Mouse (Mus musculus) limb, embryonic 10.5 days (tissue): ENCODE measurements around the gene Gm45234. TPM values are rescaled to one million over a fixed set of nuclear protein-coding genes. Genes with fewer than 3 reads are reported as not detected.
A peak's percentile ranks its signal among the peaks of the same experiment; 100 is the strongest.

ENCODE experiments used
- DNase-seq: peaks from one replicate; pipeline ENCODE4 v3.0.0-alpha.2; 2017; ENCODE audit warnings: low spot score
- H3K27ac ChIP-seq: fragments of 300-500 bp; sonication (generic); 2 replicates; pipeline ENCODE4 v1.5.1; 2016; ENCODE audit warnings: mild to moderate bottlenecking
- H3K27me3 ChIP-seq: fragments of 300-500 bp; sonication (generic); 2 replicates; pipeline ENCODE4 v1.6.1; 2016; ENCODE audit warnings: low read depth, mild to moderate bottlenecking; ENCODE audit not compliant: poor library complexity, severe bottlenecking
- H3K36me3 ChIP-seq: fragments of 300-500 bp; sonication (generic); 2 replicates; pipeline ENCODE4 v1.6.1; 2016; ENCODE audit warnings: mild to moderate bottlenecking, moderate library complexity
- H3K4me1 ChIP-seq: fragments of 300-500 bp; sonication (generic); 2 replicates; pipeline ENCODE4 v1.6.1; 2016
- H3K4me3 ChIP-seq: fragments of 300-500 bp; sonication (generic); 2 replicates; pipeline ENCODE4 v1.5.1; 2016; ENCODE audit warnings: mild to moderate bottlenecking, moderate library complexity
- H3K9me3 ChIP-seq: fragments of 300-500 bp; sonication (generic); replicated peaks from 2 replicates; pipeline ENCODE4 v1.6.1; 2016; ENCODE audit warnings: mild to moderate bottlenecking
- WGBS: fragments of 180-500 bp; shearing (Covaris S2); methylation state at CpG from one replicate; pipeline ENCODE4 v1.1.7; 2016; 5-methylcytosine and 5-hydroxymethylcytosine counted together
- polyA plus RNA-seq: library from polyadenylated mRNA; unstranded; fragments of >200 nt; fragmentation: Nextera tagmentation; extraction: Ambion mirVana; gene quantifications from 2 replicates; pipeline ENCODE4 v1.2.1, GENCODE M21; 2016

Gene Gm45234
- polyA plus RNA-seq, 1 experiment from 2014 or later, result not detected

DNA sequence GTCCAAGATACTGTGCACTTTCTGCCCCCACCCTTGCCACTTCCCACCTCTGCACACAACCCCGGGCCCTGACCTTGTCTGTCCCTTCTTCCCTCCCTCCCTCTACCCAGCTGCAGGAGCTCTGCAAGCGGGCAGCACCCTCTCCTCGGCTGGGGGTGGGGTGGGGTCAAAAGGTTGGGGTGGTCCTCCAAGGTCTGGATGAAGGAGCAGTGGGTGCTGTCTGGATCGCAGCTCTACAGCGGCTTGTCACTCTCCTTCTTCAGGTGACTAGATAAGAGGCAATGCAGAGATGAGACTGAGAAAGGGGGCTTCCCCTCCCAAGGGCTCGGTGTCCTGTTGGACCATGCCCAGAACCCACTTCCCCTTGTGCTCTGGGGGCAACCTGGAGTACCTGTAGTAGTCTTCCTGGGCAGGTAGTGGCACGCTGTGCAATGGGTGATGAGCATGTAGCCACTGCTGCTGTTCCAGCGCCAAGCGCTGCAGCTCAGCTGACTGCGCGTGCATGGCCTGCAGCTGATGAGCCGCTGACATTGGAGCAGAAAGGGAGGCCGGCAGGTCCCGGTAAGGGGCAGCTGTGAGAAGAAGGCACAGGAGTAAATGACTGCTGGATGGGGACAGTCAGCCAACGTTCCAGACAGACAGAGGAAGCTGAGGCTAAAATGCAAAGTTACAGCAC lies 12.8 kb downstream of the Gm45234 start:
- H3K4me1 ChIP-seq, result peaks cover 66% of the 10 kb centered on the region
- H3K9me3 ChIP-seq, result no peaks in the 10 kb centered on the region
- no peaks in the 10 kb centered on the region for H3K27me3 ChIP-seq
- 91% methylated on average over 15 of the region's 15 CpGs for WGBS
- no peak overlapping the region for H3K27ac ChIP-seq
- no peak overlapping the region for H3K4me3 ChIP-seq
- DNase-seq, result no peak
- peaks cover 58% of the 10 kb centered on the region for H3K36me3 ChIP-seq

DNA sequence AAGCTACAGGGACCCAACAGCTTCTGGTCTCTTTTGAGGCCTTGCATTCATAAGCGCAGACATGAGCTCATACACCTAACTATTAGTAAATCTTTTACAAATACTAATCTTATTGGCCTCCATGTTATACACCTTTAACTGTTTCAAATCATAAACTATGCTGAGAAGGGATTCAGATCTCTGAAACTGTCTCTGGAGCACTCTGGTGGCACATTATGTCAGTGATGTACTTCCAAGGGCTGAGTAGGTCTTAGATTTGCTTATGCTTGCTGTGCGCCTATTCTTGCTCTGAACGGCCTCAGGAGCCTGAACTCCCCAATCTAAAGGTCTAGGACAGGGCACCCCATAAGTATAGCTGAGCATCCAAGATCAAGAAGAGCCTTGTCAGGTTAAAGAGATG lies 14.0 kb downstream of the Gm45234 start:
- 72% methylated on average over 3 of the region's 3 CpGs for WGBS
- H3K27ac ChIP-seq, result peak overlapping the region; percentile 98
- DNase-seq, result no peak
- peak overlapping the region; percentile 66 for H3K4me3 ChIP-seq
- H3K4me1 ChIP-seq, result peaks cover 59% of the 10 kb centered on the region
- peaks cover 47% of the 10 kb centered on the region for H3K36me3 ChIP-seq
- no peaks in the 10 kb centered on the region for H3K9me3 ChIP-seq
- no peaks in the 10 kb centered on the region for H3K27me3 ChIP-seq

DNA sequence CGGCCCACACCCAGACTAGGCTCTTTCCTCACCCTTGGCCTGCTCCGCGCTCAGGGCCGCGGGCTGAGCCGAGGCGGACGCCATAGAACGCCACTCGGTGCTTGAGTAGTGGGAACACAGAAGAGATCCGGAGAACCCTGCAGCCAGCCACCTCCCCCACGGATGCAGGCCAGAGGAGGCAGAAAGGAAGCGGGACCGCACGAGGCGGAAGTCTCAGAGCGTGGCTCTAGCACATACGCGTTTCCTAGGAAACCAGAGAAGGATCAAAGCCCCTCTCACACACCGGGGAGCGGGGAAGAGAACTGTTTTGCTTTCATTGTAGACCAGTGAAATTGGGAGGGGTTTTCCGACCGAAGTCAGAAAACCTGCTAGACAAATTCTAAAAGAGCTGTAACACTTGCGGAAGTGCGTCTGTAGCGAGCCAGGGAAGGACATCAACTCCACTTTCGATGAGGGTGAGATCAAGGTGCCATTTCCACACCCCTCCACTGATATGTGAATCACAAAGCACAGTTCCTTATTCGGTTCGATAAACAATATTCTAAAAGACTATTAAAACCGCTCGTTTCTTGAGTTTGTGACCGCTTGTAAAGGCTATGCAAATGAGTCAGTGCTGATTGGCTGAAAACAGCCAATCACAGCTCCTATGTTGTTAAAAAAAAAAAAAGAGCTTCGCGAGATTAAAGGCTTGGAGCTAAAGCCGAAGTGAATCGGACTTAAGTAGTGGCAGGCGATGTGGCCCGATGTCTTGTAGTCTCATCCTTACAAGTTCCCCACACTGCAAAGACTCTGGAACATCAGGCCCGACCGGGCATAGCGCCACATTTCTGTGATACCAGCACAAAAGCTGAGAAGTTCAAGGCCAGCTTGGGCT lies 14.7 kb downstream of the Gm45234 start, which contains the start of gene Grcc10:
Gene Grcc10 (minus strand): TSS at position 487 of the 874 bp plus-strand sequence.
- no peaks in the 10 kb centered on the region for H3K9me3 ChIP-seq
- H3K27me3 ChIP-seq, result no peaks in the 10 kb centered on the region
- H3K4me3 ChIP-seq, result peak within 1 kb of the TSS; percentile 66
- peaks cover 41% of the 10 kb centered on the region for H3K36me3 ChIP-seq
- H3K27ac ChIP-seq, result peak within 1 kb of the TSS; percentile 98
- peaks cover 52% of the 10 kb centered on the region for H3K4me1 ChIP-seq
- DNase-seq, result peak; percentile 93
- under 1% methylated on average over 41 of the region's 41 CpGs for WGBS

DNA sequence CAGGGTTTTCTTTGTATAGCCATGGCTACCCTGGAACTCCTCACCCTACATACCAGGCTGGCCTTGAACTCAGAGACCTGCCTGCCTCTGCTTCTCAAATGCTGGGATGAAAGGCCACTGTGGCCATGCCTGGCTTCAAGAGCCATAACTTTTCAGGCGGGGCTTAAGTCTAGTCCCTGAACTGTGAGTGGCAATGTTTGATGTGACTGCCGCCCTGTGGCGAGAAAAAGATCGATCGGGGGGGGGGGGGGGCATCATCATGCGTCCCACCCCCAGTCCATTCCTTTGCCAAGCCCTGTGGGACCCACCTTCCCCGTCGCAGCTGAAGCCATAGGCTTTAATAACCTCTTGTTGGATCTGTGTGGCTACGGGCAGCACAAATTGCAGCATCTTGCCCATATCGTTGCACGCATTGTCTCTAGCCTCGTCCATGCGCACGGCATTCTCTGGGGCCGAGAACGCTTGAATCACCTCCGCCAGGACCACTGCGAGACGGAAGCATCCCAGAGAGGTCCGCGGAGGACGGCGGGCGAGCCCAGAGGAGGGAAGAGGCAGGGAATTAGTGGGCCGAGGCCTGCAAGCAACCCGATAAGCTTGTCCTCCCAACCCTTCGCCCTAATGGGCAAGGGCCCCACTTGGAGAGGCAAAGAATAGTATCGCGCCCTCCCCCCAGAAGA lies 15.5 kb downstream of the Gm45234 start:
- peak overlapping the region; percentile 98 for H3K27ac ChIP-seq
- H3K4me3 ChIP-seq, result peak overlapping the region; percentile 66
- H3K4me1 ChIP-seq, result peaks cover 44% of the 10 kb centered on the region
- DNase-seq, result no peak
- peaks cover 41% of the 10 kb centered on the region for H3K36me3 ChIP-seq
- no peaks in the 10 kb centered on the region for H3K9me3 ChIP-seq
- 1% methylated on average over 29 of the region's 29 CpGs for WGBS
- H3K27me3 ChIP-seq, result no peaks in the 10 kb centered on the region

DNA sequence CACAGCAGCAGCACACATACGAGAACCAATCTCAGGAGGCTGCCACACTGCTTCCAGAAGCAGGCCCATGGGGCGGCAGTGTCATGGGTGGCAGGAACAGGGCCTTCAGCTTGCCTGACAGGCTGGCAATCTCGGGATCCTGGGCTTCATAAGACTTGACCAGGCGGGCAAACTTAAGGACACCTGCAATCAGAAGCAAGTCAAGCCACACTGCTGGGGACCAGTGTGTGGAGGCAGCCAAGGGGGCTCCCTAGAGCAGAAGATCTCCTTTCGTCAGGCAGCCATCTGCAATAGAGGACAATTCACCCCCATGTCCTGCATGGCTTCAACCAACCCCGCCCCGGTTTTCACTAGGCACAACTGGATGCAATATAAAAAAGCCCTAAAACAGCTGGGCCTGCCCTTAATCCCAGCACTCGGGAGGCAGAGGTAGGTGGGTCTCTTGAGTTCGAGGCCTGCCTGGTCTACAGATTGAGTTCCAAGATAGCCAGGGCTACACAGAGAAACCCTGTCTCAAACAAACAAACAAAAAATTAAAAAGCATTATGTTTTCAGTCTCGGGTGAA lies 16.5 kb downstream of the Gm45234 start:
- WGBS, result 87% methylated on average over 10 of the region's 10 CpGs
- no peak for DNase-seq
- no peaks in the 10 kb centered on the region for H3K9me3 ChIP-seq
- peaks cover 36% of the 10 kb centered on the region for H3K4me1 ChIP-seq
- peaks cover 32% of the 10 kb centered on the region for H3K36me3 ChIP-seq
- H3K4me3 ChIP-seq, result 0 out of 2 replicates have a peak overlapping the region, but pooled peaks have one; percentile 7
- H3K27me3 ChIP-seq, result no peaks in the 10 kb centered on the region
- H3K27ac ChIP-seq, result peak overlapping the region; percentile 98; the same call in 1 of the 2 replicates

DNA sequence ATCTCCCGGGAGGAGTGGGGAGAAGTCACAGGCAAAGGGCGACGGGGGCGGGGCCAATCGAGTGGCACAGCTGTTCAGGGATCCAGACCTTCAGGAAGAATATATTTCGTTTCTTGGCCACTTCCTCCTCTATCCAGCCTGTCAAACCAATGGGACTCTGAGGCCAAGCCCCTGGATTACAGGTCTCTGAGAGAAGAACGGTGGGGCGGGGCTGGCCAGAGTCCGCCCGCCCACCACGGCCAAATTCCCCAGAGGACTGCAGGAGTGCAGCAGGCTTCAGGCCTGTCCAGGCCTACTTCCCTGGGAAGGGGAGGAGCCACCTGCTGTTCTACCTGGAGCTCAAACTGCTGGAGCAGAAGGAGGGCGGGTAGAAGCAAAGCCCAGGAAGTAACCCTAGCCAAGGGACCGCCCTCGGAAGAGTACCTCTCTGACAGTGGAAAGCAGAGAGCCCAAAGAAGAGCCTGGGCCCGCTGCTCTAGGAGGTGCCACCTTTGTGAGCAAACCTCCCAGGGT lies 17.3 kb downstream of the Gm45234 start, which contains the start of gene Ptpn6:
Gene Ptpn6 (minus strand): TSS at position 204 of the 513 bp plus-strand sequence.
- Histone ChIP-seq H3K27ac (peak within 1 kb of the TSS; percentile 98; the same call in 1 of the 2 replicates), H3K27me3 (no peaks in the 10 kb centered on the region), H3K9me3 (no peaks in the 10 kb centered on the region), H3K4me3 (0 out of 2 replicates have a peak within 1 kb of the TSS, but pooled peaks have one; percentile 8), H3K4me1 (peaks cover 37% of the 10 kb centered on the region), H3K36me3 (peaks cover 24% of the 10 kb centered on the region)
- no peak for DNase-seq
- 28% methylated on average over 15 of the region's 15 CpGs for WGBS

DNA sequence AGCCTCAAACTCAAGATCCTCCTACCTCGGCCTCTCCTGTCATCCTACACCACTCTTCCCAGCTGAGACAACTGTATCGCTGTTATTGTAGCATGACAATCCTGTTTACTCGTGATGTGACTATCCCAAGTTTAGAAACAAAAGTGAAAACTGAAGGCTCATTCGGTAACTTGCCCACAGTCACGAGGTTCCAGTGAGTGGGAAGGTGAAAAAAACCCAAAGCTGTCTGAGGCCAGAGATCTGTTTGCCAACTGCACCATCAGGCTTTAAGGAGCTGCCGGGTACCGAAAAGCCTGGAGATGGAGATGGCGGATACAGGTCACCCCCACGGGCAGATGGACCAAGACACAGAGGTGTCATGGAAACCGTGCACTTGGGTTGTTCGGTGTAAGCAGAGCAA lies 18.8 kb downstream of the Gm45234 start:
- DNase-seq, result no peak
- Histone ChIP-seq H3K27me3 (no peaks in the 10 kb centered on the region), H3K4me1 (peaks cover 44% of the 10 kb centered on the region), H3K4me3 (no peak overlapping the region), H3K27ac (no peak overlapping the region), H3K36me3 (peaks cover 13% of the 10 kb centered on the region), H3K9me3 (no peaks in the 10 kb centered on the region)
- 93% methylated on average over 11 of the region's 11 CpGs for WGBS

DNA sequence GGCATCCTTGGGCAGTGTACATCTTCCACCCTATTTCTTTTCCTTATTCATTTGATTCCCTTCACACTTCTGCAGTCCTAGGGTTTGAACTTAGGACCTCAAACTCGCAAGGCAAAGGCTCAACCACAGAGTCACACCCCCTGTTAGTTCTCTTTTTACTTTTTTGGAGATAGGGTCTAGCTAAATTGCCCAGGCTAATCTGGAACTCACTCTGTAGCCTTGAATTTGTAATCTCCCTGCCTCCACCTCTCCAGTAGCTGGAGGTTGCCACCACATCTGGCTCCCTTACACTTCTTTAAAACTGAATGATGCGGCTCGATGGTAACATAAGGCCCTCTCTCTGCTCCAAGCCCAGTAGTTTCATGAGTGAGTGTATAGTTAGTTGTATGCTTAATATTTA lies 21.4 kb downstream of the Gm45234 start:
- H3K9me3 ChIP-seq, result no peaks in the 10 kb centered on the region

DNA sequence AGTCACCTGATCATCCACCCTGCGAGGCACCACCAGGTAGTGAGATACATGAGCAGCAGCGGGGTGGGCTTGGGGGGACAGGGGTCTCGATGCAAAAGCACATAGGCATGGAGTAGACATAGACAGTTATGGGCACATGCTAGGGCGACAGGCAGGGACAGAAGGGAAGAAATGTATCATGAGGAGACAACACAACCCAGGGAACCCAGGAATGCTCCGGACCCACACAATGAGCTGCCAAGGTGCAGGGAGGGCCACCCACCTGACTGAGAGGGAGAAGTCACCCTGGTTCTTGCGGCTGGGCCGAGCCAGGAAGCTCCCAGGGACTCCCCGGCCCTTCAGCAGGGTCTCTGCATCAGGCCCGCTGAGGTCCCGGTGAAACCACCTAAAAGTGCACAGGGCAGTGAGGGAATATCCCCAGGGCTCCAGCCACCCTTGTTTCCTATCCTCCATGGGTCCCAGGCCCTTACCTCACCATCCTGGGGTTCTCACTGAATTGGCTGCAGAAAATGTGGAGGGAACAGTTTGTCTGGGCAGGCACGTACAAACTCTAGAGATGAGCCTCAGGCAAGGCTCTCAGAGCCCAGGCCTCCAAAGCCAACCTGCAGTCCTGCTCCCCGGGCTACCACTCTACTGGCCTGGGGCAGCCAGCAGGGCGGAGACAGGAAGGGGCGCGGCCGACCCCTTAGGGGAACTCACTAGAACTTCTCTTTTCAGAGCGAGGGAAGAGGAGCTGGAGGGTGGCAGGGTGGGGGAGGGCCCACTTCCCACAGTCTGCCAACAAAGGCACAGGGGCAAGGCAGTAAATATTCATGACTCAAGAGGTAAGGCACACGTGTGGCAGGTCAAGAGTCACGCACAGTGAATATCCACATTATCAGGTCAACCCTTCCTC lies 23.1 kb downstream of the Gm45234 start:
- Histone ChIP-seq H3K9me3 (no peaks in the 10 kb centered on the region), H3K27ac (peak overlapping the region; percentile 78), H3K27me3 (no peaks in the 10 kb centered on the region), H3K4me1 (peaks cover 14% of the 10 kb centered on the region), H3K36me3 (no peaks in the 10 kb centered on the region), H3K4me3 (peak overlapping the region; percentile 28)
- no peak for DNase-seq
- 51% methylated on average over 19 of the region's 19 CpGs for WGBS

More for the DNA sequence above, 21.4 kb downstream of the Gm45234 start:
- 92% methylated on average over 3 of the region's 3 CpGs for WGBS
- Histone ChIP-seq H3K4me3 (no peak overlapping the region), H3K27me3 (no peaks in the 10 kb centered on the region), H3K27ac (no peak overlapping the region), H3K4me1 (peaks cover 28% of the 10 kb centered on the region), H3K36me3 (peaks cover 12% of the 10 kb centered on the region)
- no peak for DNase-seq

DNA sequence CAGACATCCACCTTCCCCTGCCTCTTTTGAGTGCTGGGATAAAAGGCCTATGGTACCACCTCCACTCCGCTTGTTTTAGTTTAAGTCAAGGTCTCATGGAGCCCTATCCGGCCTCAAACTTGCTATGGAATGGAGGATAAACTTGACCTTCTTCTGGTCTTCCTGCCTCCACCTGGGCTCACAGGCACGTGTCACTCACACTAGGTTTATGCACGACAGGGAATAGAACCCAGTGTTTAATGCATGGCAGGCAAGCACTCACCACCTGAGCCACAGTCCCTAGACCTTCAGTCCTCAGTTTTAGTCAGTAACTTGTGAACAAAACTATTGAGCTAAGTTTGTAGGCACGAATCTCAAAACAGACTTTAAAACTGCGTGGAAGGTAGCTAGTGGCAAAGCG lies 24.8 kb downstream of the Gm45234 start:
- Histone ChIP-seq H3K4me1 (peaks cover 14% of the 10 kb centered on the region), H3K4me3 (no peak overlapping the region), H3K27ac (no peak overlapping the region), H3K27me3 (no peaks in the 10 kb centered on the region), H3K36me3 (no peaks in the 10 kb centered on the region), H3K9me3 (no peaks in the 10 kb centered on the region)
- DNase-seq, result no peak
- WGBS, result 89% methylated on average over 7 of the region's 7 CpGs

DNA sequence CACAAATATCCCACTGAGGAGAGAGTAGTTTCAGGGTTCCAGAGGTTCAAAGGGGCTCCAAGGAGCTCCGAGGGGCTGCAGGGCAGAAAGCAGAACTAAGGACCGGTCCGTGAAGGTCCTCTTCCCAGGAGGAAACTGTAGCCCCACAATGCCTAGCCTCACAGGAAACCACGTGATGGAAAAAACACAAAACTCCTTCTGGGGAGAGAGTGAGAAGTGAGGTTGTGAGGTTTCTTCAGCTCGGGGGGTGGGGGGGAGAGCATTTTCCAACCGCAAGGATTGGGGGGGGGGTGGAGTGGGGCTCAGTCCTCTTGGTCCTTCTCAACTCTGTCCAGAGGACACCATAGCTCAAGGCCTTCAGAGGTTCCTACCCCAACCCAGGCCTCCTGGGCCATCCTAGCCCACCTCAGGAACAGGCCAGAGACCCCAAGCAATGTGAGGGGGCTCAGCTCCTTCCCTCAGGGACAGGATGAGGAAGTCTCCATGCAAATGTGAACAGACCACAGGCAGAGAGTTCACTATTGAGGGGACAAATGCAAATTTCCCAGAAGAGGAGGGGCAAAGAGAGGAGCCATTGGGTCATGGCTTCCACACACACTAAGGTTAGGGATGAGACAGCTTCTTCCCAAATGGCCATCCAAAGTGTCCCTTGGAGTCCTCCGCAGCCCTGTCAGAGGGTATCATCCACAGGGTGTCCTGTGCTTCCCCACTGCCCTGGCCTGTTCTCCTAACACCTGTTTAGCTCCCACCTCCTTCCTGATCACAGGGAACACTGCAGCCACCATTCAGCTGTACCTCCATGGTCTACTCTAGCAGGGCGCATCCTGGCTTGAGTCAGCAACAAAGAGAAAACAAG lies 25.7 kb downstream of the Gm45234 start:
- DNase-seq, result no peak
- H3K27ac ChIP-seq, result no peak overlapping the region

More for the DNA sequence above, 25.7 kb downstream of the Gm45234 start:
- H3K4me3 ChIP-seq, result no peak overlapping the region
- peaks cover 14% of the 10 kb centered on the region for H3K4me1 ChIP-seq
- WGBS, result 88% methylated on average over 8 of the region's 8 CpGs
- no peaks in the 10 kb centered on the region for H3K27me3 ChIP-seq
- H3K36me3 ChIP-seq, result no peaks in the 10 kb centered on the region
- no peaks in the 10 kb centered on the region for H3K9me3 ChIP-seq
